ENCODE assay signal across 10 mouse cellular contexts in genomic region chr2:78655156-78655855, GRCm38 (mm10).
DNase-seq lines count a peak whose midpoint lies in the region; ATAC-seq lines count a peak whose summit lies in the region.
"Had no signal": no experiment of that assay in that cellular context is flagged by ENCODE, and none has a peak within 500 bp of the region (broad histone marks: within the 10 kb centered on the region; RNA-seq: fewer than 3 reads in every experiment).

No protein-coding gene starts in this region.

- no peak overlapping the region for H3K9ac ChIP-seq in forebrain, embryonic 15.5 days (replicated peaks)
- H3K9ac ChIP-seq: limb, embryonic 13.5 days had no signal

- no peaks in the 10 kb centered on the region for H3K9me3 ChIP-seq in forebrain, embryonic 15.5 days
- H3K9me3 ChIP-seq: limb, embryonic 13.5 days had no signal

- WGBS in forebrain, embryonic 15.5 days: 39% methylated on average over 7 of the region's 7 CpGs

- peaks cover 18% of the 10 kb centered on the region for H3K4me1 ChIP-seq in forebrain, embryonic 15.5 days
- H3K4me1 ChIP-seq: limb, embryonic 13.5 days had no signal

- H3K27me3 ChIP-seq in forebrain, embryonic 15.5 days: no peaks in the 10 kb centered on the region
- H3K27me3 ChIP-seq: limb, embryonic 13.5 days had no signal

- H3K4me2 ChIP-seq in forebrain, embryonic 15.5 days (replicated peaks): no peak overlapping the region
- H3K4me2 ChIP-seq: limb, embryonic 13.5 days had no signal

- H3K27ac ChIP-seq in forebrain, embryonic 15.5 days (replicated peaks): no peak overlapping the region
- H3K27ac ChIP-seq: limb, embryonic 13.5 days had no signal

- ATAC-seq in forebrain, embryonic 15.5 days (replicated peaks): peak; percentile 85
- no peak for ATAC-seq in granulocyte monocyte progenitor cell, adult 5-6 weeks (replicated peaks; ENCODE audit: poor library complexity, severe bottlenecking)

- intact Hi-C loops in left cerebral cortex, postnatal 25 days (cut with DNase I): no loop called here

- peak; percentile 48 to 85 for DNase-seq in adrenal gland, adult (ENCODE audit: inconsistent age in 2 of 2, low spot score in 1 of 2)
- DNase-seq in adrenal gland, postnatal 4 days (ENCODE audit: low spot score in 2 of 2): no peak
- peak; percentile 54 for DNase-seq in adrenal gland, postnatal 14 days
- peak; percentile 30 to 76 for DNase-seq in left cerebral cortex, postnatal 25 days (ENCODE audit: low spot score in 2 of 2)
- DNase-seq in lung, postnatal 36 days: no peak
- no peak for DNase-seq in MN1 (ENCODE audit: low spot score)
- DNase-seq: heart, postnatal 14 days had no signal

- H3K4me3 ChIP-seq in forebrain, embryonic 15.5 days: no peak overlapping the region
- H3K4me3 ChIP-seq: limb, embryonic 13.5 days had no signal

- no peaks in the 10 kb centered on the region for H3K36me3 ChIP-seq in forebrain, embryonic 15.5 days
- H3K36me3 ChIP-seq: limb, embryonic 13.5 days had no signal

Comparison
In these comparisons a context has a peak if more than half of its experiments do, and no peak if none do; other contexts are left out.
1. DNase-seq: peak in adrenal gland, adult (2 of 2), adrenal gland, postnatal 14 days (single experiment) and left cerebral cortex, postnatal 25 days (2 of 2); none in adrenal gland, postnatal 4 days (0 of 2), lung, postnatal 36 days (single experiment) and MN1 (single experiment).